ENCODE assay signal across 8 mouse cellular contexts in genomic region chr17:72603886-72604609, GRCm38 (mm10). TPM values are rescaled to one million over a fixed set of nuclear protein-coding genes. Genes with fewer than 3 reads are reported as not detected.
A peak's percentile ranks its signal among the peaks of the same experiment; 100 is the strongest.
DNase-seq lines count a peak whose midpoint lies in the region; ATAC-seq and TF ChIP-seq lines count a peak whose summit lies in the region.

No protein-coding gene starts in this region.

- no peak for TF ChIP-seq POLR2A in embryonic fibroblast, embryonic 13.5 days (IDR thresholded peaks at IDR 0.05; ENCODE audit: low read depth, low read length)
- TF ChIP-seq POLR2A in limb, embryonic 14.5 days (IDR thresholded peaks at IDR 0.05; ENCODE audit: borderline replicate concordance, extremely low read depth, insufficient read depth, insufficient read length), result no peak

- H3K27ac ChIP-seq in heart, embryonic 16.5 days (ENCODE audit: low read length), result no peak overlapping the region
- no peak overlapping the region for H3K27ac ChIP-seq in embryonic fibroblast, embryonic 13.5 days (ENCODE audit: insufficient read depth, low read length)
- H3K27ac ChIP-seq in limb, embryonic 14.5 days (replicated peaks; ENCODE audit: low read depth, low read length), result no peak overlapping the region
- H3K27ac ChIP-seq in stomach, postnatal 0 days (replicated peaks), result no peak overlapping the region

- ATAC-seq in heart, embryonic 16.5 days (replicated peaks; ENCODE audit: extremely low read depth, insufficient read depth, low FRiP score), result 0 out of 2 replicates have a peak, but pooled peaks have one; percentile 3
- no peak for ATAC-seq in G1E (ENCODE audit: extremely low read depth, insufficient number of reproducible peaks, low FRiP score, poor library complexity, severe bottlenecking)
- 0 out of 2 replicates have a peak, but pooled peaks have one; percentile 5 for ATAC-seq in limb, embryonic 14.5 days (ENCODE audit: low FRiP score, low read depth)
- ATAC-seq in stomach, postnatal 0 days (ENCODE audit: low FRiP score, low TSS enrichment), result peak; percentile 8; the same call in 1 of the 2 replicates
- ATAC-seq in inflammation-experienced regulatory T-cells, adult 6 months, result no peak

- H3K9ac ChIP-seq in heart, embryonic 16.5 days (ENCODE audit: low read length), result no peak overlapping the region
- no peak overlapping the region for H3K9ac ChIP-seq in limb, embryonic 14.5 days (ENCODE audit: low read depth, low read length, severe bottlenecking)
- H3K9ac ChIP-seq in stomach, postnatal 0 days (ENCODE audit: low read length), result no peak overlapping the region

- TF ChIP-seq EP300 in stomach, postnatal 0 days (optimal IDR thresholded peaks at IDR 0.05), result no peak

- TF ChIP-seq CTCF in G1E (IDR thresholded peaks at IDR 0.05; ENCODE audit: low read depth, low read length), result no peak
- no peak for TF ChIP-seq CTCF in embryonic fibroblast, embryonic 13.5 days (IDR thresholded peaks at IDR 0.05; ENCODE audit: borderline replicate concordance, insufficient read depth, low read length)
- no peak for TF ChIP-seq CTCF in stomach, postnatal 0 days (IDR thresholded peaks at IDR 0.05; ENCODE audit: low read depth)

- peaks cover 35% of the 10 kb centered on the region for H3K27me3 ChIP-seq in heart, embryonic 16.5 days (ENCODE audit: control insufficient read depth, insufficient read depth, low read length)
- H3K27me3 ChIP-seq in G1E (ENCODE audit: insufficient read depth, low read length), result no peaks in the 10 kb centered on the region; the same call in 1 of the 2 replicates
- peaks cover 35% of the 10 kb centered on the region for H3K27me3 ChIP-seq in limb, embryonic 14.5 days (ENCODE audit: control insufficient read depth, insufficient read depth, low read length)
- H3K27me3 ChIP-seq in stomach, postnatal 0 days (ENCODE audit: control insufficient read depth, insufficient read depth, low read length), result peaks cover 3% of the 10 kb centered on the region

- H3K4me3 ChIP-seq in heart, embryonic 16.5 days (ENCODE audit: low read length), result peak overlapping the region; percentile 54
- peak overlapping the region; percentile 16; the same call in 1 of the 2 replicates for H3K4me3 ChIP-seq in G1E (ENCODE audit: low read depth, low read length)
- H3K4me3 ChIP-seq in embryonic fibroblast, embryonic 13.5 days (ENCODE audit: insufficient read depth, low read length), result peak overlapping the region; percentile 13
- peak overlapping the region; percentile 47 for H3K4me3 ChIP-seq in limb, embryonic 14.5 days (replicated peaks; ENCODE audit: low read length)
- H3K4me3 ChIP-seq in stomach, postnatal 0 days (ENCODE audit: low read depth, low read length), result peak overlapping the region; percentile 34

- WGBS in heart, embryonic 16.5 days, result 3% methylated on average over 51 of the region's 51 CpGs
- WGBS in limb, embryonic 14.5 days, result 4% methylated on average over 40 of the region's 51 CpGs
- WGBS in stomach, postnatal 0 days, result 2% methylated on average over 51 of the region's 51 CpGs

- H3K9me3 ChIP-seq in heart, embryonic 16.5 days (replicated peaks; ENCODE audit: control insufficient read depth, low read length), result no peaks in the 10 kb centered on the region
- peaks cover 60% of the 10 kb centered on the region for H3K9me3 ChIP-seq in G1E (replicated peaks)
- no peaks in the 10 kb centered on the region for H3K9me3 ChIP-seq in limb, embryonic 14.5 days (ENCODE audit: control insufficient read depth, low read length)
- H3K9me3 ChIP-seq in stomach, postnatal 0 days (ENCODE audit: control insufficient read depth, low read length), result no peaks in the 10 kb centered on the region

- H3K4me1 ChIP-seq in heart, embryonic 16.5 days (ENCODE audit: control insufficient read depth, insufficient read depth, low read length), result peaks cover 10% of the 10 kb centered on the region
- H3K4me1 ChIP-seq in G1E (ENCODE audit: insufficient read depth, low read depth, low read length), result no peaks in the 10 kb centered on the region
- no peaks in the 10 kb centered on the region for H3K4me1 ChIP-seq in embryonic fibroblast, embryonic 13.5 days (ENCODE audit: control insufficient read depth, insufficient read depth, low read length)
- peaks cover 4% of the 10 kb centered on the region; the same call in 1 of the 2 replicates for H3K4me1 ChIP-seq in limb, embryonic 14.5 days (ENCODE audit: control insufficient read depth, insufficient read depth, low read length)
- no peaks in the 10 kb centered on the region for H3K4me1 ChIP-seq in stomach, postnatal 0 days (replicated peaks; ENCODE audit: control insufficient read depth, insufficient read depth)

- DNase-seq in heart, postnatal 4 days, result no peak
- DNase-seq in G1E (ENCODE audit: low spot score), result no peak
- no peak for DNase-seq in limb, embryonic 14.5 days (ENCODE audit: low spot score)
- DNase-seq in stomach, postnatal 0 days (ENCODE audit: low spot score), result peak; percentile 13
- no peak for DNase-seq in T-cell, adult 2 months (ENCODE audit: low spot score)

- peak overlapping the region; percentile 81 for H3K4me2 ChIP-seq in heart, embryonic 16.5 days (ENCODE audit: low read depth, low read length)
- H3K4me2 ChIP-seq in limb, embryonic 14.5 days (replicated peaks; ENCODE audit: low read depth, low read length, severe bottlenecking), result peak overlapping the region; percentile 81
- peak overlapping the region; percentile 55 for H3K4me2 ChIP-seq in stomach, postnatal 0 days (replicated peaks; ENCODE audit: low read depth)

- H3K36me3 ChIP-seq in heart, embryonic 16.5 days (ENCODE audit: control insufficient read depth, insufficient read depth), result no peaks in the 10 kb centered on the region
- H3K36me3 ChIP-seq in G1E (replicated peaks), result no peaks in the 10 kb centered on the region
- H3K36me3 ChIP-seq in limb, embryonic 14.5 days (ENCODE audit: control insufficient read depth, insufficient read depth, low read length), result no peaks in the 10 kb centered on the region
- H3K36me3 ChIP-seq in stomach, postnatal 0 days (ENCODE audit: control insufficient read depth, insufficient read depth, low read length), result no peaks in the 10 kb centered on the region

RNA-seq across cellular contexts. Expression of gene Alk, which starts 0.4 kb away (rescaled TPM):
- polyA plus RNA-seq in heart, embryonic 16.5 days (2015; fragmentation: Nextera tagmentation; extraction: Ambion mirVana), result 0.05 and 0.20 TPM in 2 replicates
- under 1 TPM; 0.07 to 0.19 TPM for total RNA-seq in heart, postnatal 4 days (2021)
- total RNA-seq in G1E (2014; fragmentation: Nextera tagmentation), result not detected in 2 replicates
- total RNA-seq in G1E (2017), result 0.05 and 0.06 TPM in 2 replicates
- not detected in 2 replicates for polyA plus RNA-seq in G1E (2012)
- 0.18 and 0.25 TPM in 2 replicates for polyA plus RNA-seq in embryonic fibroblast, embryonic 13.5 days (2011; ENCODE audit: insufficient read length, low read depth, missing spikeins)
- polyA plus RNA-seq in limb, embryonic 14.5 days (2012; rRNA removed), result 0.31 and 0.45 TPM in 2 replicates
- polyA plus RNA-seq in limb, embryonic 14.5 days (2014; fragmentation: Nextera tagmentation; extraction: Ambion mirVana), result 0.43 and 0.68 TPM in 2 replicates
- 0.42 and 0.61 TPM in 2 replicates for polyA plus RNA-seq in stomach, postnatal 0 days (2015; fragmentation: Nextera tagmentation; extraction: Ambion mirVana)
- under 1 TPM in 1 of 3 experiments, not detected in 2; 0.13 TPM for polyA plus RNA-seq in inflammation-experienced regulatory T-cells, adult 6 months (2017; shearing (Covaris generic))

Comparison
In these comparisons a context has a peak if more than half of its experiments do, and no peak if none do; other contexts are left out.
1. ATAC-seq: peak in heart, embryonic 16.5 days (single experiment), limb, embryonic 14.5 days (single experiment) and stomach, postnatal 0 days (single experiment); none in G1E (single experiment) and inflammation-experienced regulatory T-cells, adult 6 months (single experiment).
2. Peak in every context shown above with its lines, with median percentiles within 50 percentile points of each other: H3K4me2 ChIP-seq and H3K4me3 ChIP-seq.